Mouse (Mus musculus): Measurements from ENCODE around the gene Gm15097. TPM values are rescaled to one million over a fixed set of nuclear protein-coding genes. Genes with fewer than 3 reads are reported as not detected.
"Not testable (repeated sequence)": the region's sequence is repeated elsewhere in the genome, so short reads cannot be mapped to it uniquely, and the experiment has no call there.

Gm15097 gene
- polyA plus RNA-seq (2015; fragmentation: Nextera tagmentation; extraction: Ambion mirVana), result not detected in 2 replicates

GRCm38 (mm10) chrX:149784173-149784572 lies at the start of gene Gm15097:
Gene Gm15097 (plus strand): TSS chrX:149784473.
- not testable (repeated sequence) for H3K9me3 ChIP-seq; H3K4me3 ChIP-seq (replicated peaks); H3K9ac ChIP-seq; H3K27me3 ChIP-seq (replicated peaks); H3K27ac ChIP-seq; ATAC-seq; H3K36me3 ChIP-seq; H3K4me2 ChIP-seq (replicated peaks); H3K4me1 ChIP-seq (replicated peaks)
- WGBS, result no CpG with 5 or more reads among the region's 6 CpGs

GRCm38 (mm10) chrX:149762853-149763252 lies 21.4 kb upstream of the Gm15097 start:
- not testable (repeated sequence) for ATAC-seq; H3K27me3 ChIP-seq (replicated peaks); H3K4me2 ChIP-seq (replicated peaks); H3K9me3 ChIP-seq; H3K9ac ChIP-seq; H3K4me1 ChIP-seq (replicated peaks); H3K36me3 ChIP-seq; H3K27ac ChIP-seq; H3K4me3 ChIP-seq (replicated peaks)
- 45% methylated on average over 4 of the region's 4 CpGs for WGBS

DNA sequence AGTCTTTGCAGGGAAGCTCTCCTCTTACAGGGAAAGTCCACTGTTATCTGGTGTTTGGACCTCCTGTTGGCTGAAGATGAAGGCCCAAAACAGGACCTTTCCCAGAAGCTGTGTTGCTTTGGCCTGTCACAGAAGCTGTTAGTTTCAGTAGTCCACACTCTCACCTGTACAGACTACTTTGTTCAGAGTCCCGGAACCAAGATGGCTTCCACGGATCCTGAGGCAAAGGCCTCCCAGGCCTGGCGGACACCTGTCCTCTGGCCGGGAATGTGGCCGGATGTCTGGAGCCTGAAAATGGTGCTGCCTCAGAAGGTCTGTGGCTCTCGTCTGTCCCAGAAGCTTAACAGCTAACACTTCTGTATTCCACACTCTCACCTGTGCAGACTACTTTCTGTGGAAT lies 26.9 kb downstream of the Gm15097 start:
- not testable (repeated sequence) for H3K36me3 ChIP-seq, ATAC-seq
- 98% methylated on average over 6 of the region's 6 CpGs for WGBS

More for the DNA sequence above, 26.9 kb downstream of the Gm15097 start:
- H3K4me3 ChIP-seq (replicated peaks); H3K4me2 ChIP-seq (replicated peaks); H3K4me1 ChIP-seq (replicated peaks); H3K9ac ChIP-seq; H3K27ac ChIP-seq; H3K27me3 ChIP-seq (replicated peaks); H3K9me3 ChIP-seq: not testable (repeated sequence)

Other genes with a start within 250 kb of the Gm15097 start
- gene Gm10439, start 189.9 kb upstream of the Gm15097 start, polyA plus RNA-seq (2015; fragmentation: Nextera tagmentation; extraction: Ambion mirVana), result not detected in 2 replicates
- gene Gm15091, start 157.2 kb downstream of the Gm15097 start, polyA plus RNA-seq (2015; fragmentation: Nextera tagmentation; extraction: Ambion mirVana), result not detected in 2 replicates

Measured in intestine, embryonic 15.5 days (tissue).